Mouse (Mus musculus): ENCODE measurements around the gene Rtkn2.

GRCm38 (mm10) chr10:68028327-68029080 is 49.1 kb downstream of the Rtkn2 start:
- no peak for TF ChIP-seq POLR2A (IDR thresholded peaks at IDR 0.05; ENCODE audit: insufficient read length, low read depth)
- no peak for TF ChIP-seq MAX (IDR thresholded peaks at IDR 0.05; ENCODE audit: low read depth)
- TF ChIP-seq USF1 (IDR thresholded peaks at IDR 0.05; ENCODE audit: low read depth), result no peak
- no peak for TF ChIP-seq CEBPB (IDR thresholded peaks at IDR 0.05; ENCODE audit: insufficient read depth, poor library complexity, severe bottlenecking)
- TF ChIP-seq MYOG (IDR thresholded peaks at IDR 0.05; ENCODE audit: control insufficient read depth in 1 of 3, insufficient read depth in 1 of 3, insufficient read length in 2 of 3, low read depth in 2 of 3), result no peak
- TF ChIP-seq MYOD1 (IDR thresholded peaks at IDR 0.05; ENCODE audit: control insufficient read depth in 1 of 3, insufficient read length in 2 of 3, low read depth in 2 of 3), result no peak
- TF ChIP-seq POLR2AphosphoS2 (IDR thresholded peaks at IDR 0.05; ENCODE audit: insufficient read length, low read depth), result no peak
